Mouse (Mus musculus) cortical plate, adult 2 months (tissue): ENCODE results near the gene Gm42417.

ENCODE experiments used
- CTCF ChIP-seq: fragments of 200-500 bp; IDR thresholded peaks from 2 replicates; pipeline ENCODE4 v1.5.1; 2011; ENCODE audit warnings: mild to moderate bottlenecking, control low read depth, low read length; ENCODE audit not compliant: insufficient read depth; ENCODE audit errors: extremely low read depth
- POLR2A ChIP-seq: fragments of 200-500 bp; IDR thresholded peaks from 2 replicates; pipeline ENCODE4 v1.6.1; 2011; ENCODE audit warnings: mild to moderate bottlenecking, low read length, control low read depth; ENCODE audit not compliant: insufficient read depth; ENCODE audit errors: extremely low read depth

GRCm38 (mm10) chr1:36545845-36546600, 6.8 kb upstream of the Gm42417 start:
- TF ChIP-seq CTCF (no peak), POLR2A (no peak)
